Mouse (Mus musculus): ENCODE measurements around the gene Ncoa1. TPM values are rescaled to one million over a fixed set of nuclear protein-coding genes. Genes with fewer than 3 reads are reported as not detected.

Ncoa1 gene
- polyA plus RNA-seq, 1 experiment from 2014 or later: 2.6 TPM

- ATAC-seq (replicated peaks; ENCODE audit: low FRiP score) (no peak), DNase-seq (ENCODE audit: low spot score) (no peak)
- H3K4me1 ChIP-seq (replicated peaks; ENCODE audit: control insufficient read depth, insufficient read depth, low read length): no peaks in the 10 kb centered on the region
- WGBS: 92% methylated on average over 9 of the region's 9 CpGs
- no peak overlapping the region for H3K4me3 ChIP-seq (ENCODE audit: low read depth, low read length)
- H3K27me3 ChIP-seq (replicated peaks; ENCODE audit: control insufficient read depth, insufficient read depth, low read length): no peaks in the 10 kb centered on the region
- H3K27ac ChIP-seq (ENCODE audit: low read depth, low read length): no peak overlapping the region
- no peak overlapping the region for H3K9ac ChIP-seq (ENCODE audit: low read depth, low read length)
- peaks cover 14% of the 10 kb centered on the region; the same call in 1 of the 2 replicates for H3K36me3 ChIP-seq (ENCODE audit: control insufficient read depth, insufficient read depth, low read length)
- H3K4me2 ChIP-seq: no peak overlapping the region
- no peaks in the 10 kb centered on the region for H3K9me3 ChIP-seq (ENCODE audit: control insufficient read depth, low read length)
Measured at GRCm38 (mm10) chr12:4209196-4209595, 267.8 kb downstream of the Ncoa1 start.

GRCm38 (mm10) chr12:4208405-4209133, 268.4 kb downstream of the Ncoa1 start:
- 82% methylated on average over 15 of the region's 15 CpGs for WGBS
- DNase-seq (ENCODE audit: low spot score): no peak
- peaks cover 9% of the 10 kb centered on the region; the same call in 1 of the 2 replicates for H3K36me3 ChIP-seq (ENCODE audit: control insufficient read depth, insufficient read depth, low read length)

GRCm38 (mm10) chr12:4206106-4206505, 270.9 kb downstream of the Ncoa1 start:
- ATAC-seq (replicated peaks; ENCODE audit: low FRiP score) (no peak), DNase-seq (ENCODE audit: low spot score) (no peak)
- Histone ChIP-seq H3K9me3 (ENCODE audit: control insufficient read depth, low read length) (no peaks in the 10 kb centered on the region), H3K36me3 (ENCODE audit: control insufficient read depth, insufficient read depth, low read length) (peaks cover 3% of the 10 kb centered on the region; the same call in 1 of the 2 replicates), H3K4me3 (ENCODE audit: low read depth, low read length) (no peak overlapping the region), H3K4me1 (replicated peaks; ENCODE audit: control insufficient read depth, insufficient read depth, low read length) (no peaks in the 10 kb centered on the region), H3K27me3 (replicated peaks; ENCODE audit: control insufficient read depth, insufficient read depth, low read length) (no peaks in the 10 kb centered on the region), H3K9ac (ENCODE audit: low read depth, low read length) (no peak overlapping the region), H3K27ac (ENCODE audit: low read depth, low read length) (no peak overlapping the region), H3K4me2 (no peak overlapping the region)
- whole genome bisulfite sequencing: 90% methylated on average over 11 of the region's 11 CpGs

More at GRCm38 (mm10) chr12:4208405-4209133, 268.4 kb downstream of the Ncoa1 start:
- no peak overlapping the region for H3K4me3 ChIP-seq (ENCODE audit: low read depth, low read length)
- no peak overlapping the region for H3K4me2 ChIP-seq
- H3K9me3 ChIP-seq (ENCODE audit: control insufficient read depth, low read length): no peaks in the 10 kb centered on the region
- no peaks in the 10 kb centered on the region for H3K4me1 ChIP-seq (replicated peaks; ENCODE audit: control insufficient read depth, insufficient read depth, low read length)
- no peaks in the 10 kb centered on the region for H3K27me3 ChIP-seq (replicated peaks; ENCODE audit: control insufficient read depth, insufficient read depth, low read length)
- no peak overlapping the region for H3K9ac ChIP-seq (ENCODE audit: low read depth, low read length)
- H3K27ac ChIP-seq (ENCODE audit: low read depth, low read length): no peak overlapping the region
- no peak for ATAC-seq (replicated peaks; ENCODE audit: low FRiP score)

- no peaks in the 10 kb centered on the region for H3K27me3 ChIP-seq (replicated peaks; ENCODE audit: control insufficient read depth, insufficient read depth, low read length)
- no peak overlapping the region for H3K9ac ChIP-seq (ENCODE audit: low read depth, low read length)
- no peaks in the 10 kb centered on the region for H3K36me3 ChIP-seq (ENCODE audit: control insufficient read depth, insufficient read depth, low read length)
- no peak for DNase-seq (ENCODE audit: low spot score)
- ATAC-seq (replicated peaks; ENCODE audit: low FRiP score): no peak
- H3K4me1 ChIP-seq (replicated peaks; ENCODE audit: control insufficient read depth, insufficient read depth, low read length): no peaks in the 10 kb centered on the region
- 83% methylated on average over 4 of the region's 4 CpGs for WGBS
- no peak overlapping the region for H3K27ac ChIP-seq (ENCODE audit: low read depth, low read length)
- H3K9me3 ChIP-seq (ENCODE audit: control insufficient read depth, low read length): no peaks in the 10 kb centered on the region
- no peak overlapping the region for H3K4me3 ChIP-seq (ENCODE audit: low read depth, low read length)
- no peak overlapping the region for H3K4me2 ChIP-seq
Measured at GRCm38 (mm10) chr12:4202206-4202605, 274.8 kb downstream of the Ncoa1 start.

- H3K27me3 ChIP-seq (replicated peaks; ENCODE audit: control insufficient read depth, insufficient read depth, low read length): no peaks in the 10 kb centered on the region
- no peak for ATAC-seq (replicated peaks; ENCODE audit: low FRiP score)
- WGBS: 89% methylated on average over 13 of the region's 13 CpGs
- no peak overlapping the region for H3K4me2 ChIP-seq
- no peaks in the 10 kb centered on the region for H3K36me3 ChIP-seq (ENCODE audit: control insufficient read depth, insufficient read depth, low read length)
- no peaks in the 10 kb centered on the region for H3K4me1 ChIP-seq (replicated peaks; ENCODE audit: control insufficient read depth, insufficient read depth, low read length)
- no peak overlapping the region for H3K4me3 ChIP-seq (ENCODE audit: low read depth, low read length)
- no peak overlapping the region for H3K9ac ChIP-seq (ENCODE audit: low read depth, low read length)
- H3K9me3 ChIP-seq (ENCODE audit: control insufficient read depth, low read length): no peaks in the 10 kb centered on the region
- H3K27ac ChIP-seq (ENCODE audit: low read depth, low read length): no peak overlapping the region
- no peak for DNase-seq (ENCODE audit: low spot score)
Measured at GRCm38 (mm10) chr12:4201454-4202200, 275.4 kb downstream of the Ncoa1 start.

GRCm38 (mm10) chr12:4199271-4199670, 277.7 kb downstream of the Ncoa1 start:
- 91% methylated on average over 11 of the region's 11 CpGs for WGBS
- no peaks in the 10 kb centered on the region for H3K9me3 ChIP-seq (ENCODE audit: control insufficient read depth, low read length)
- no peak overlapping the region for H3K4me3 ChIP-seq (ENCODE audit: low read depth, low read length)
- ATAC-seq (replicated peaks; ENCODE audit: low FRiP score) (no peak), DNase-seq (ENCODE audit: low spot score) (no peak)
- H3K27ac ChIP-seq (ENCODE audit: low read depth, low read length): no peak overlapping the region
- no peak overlapping the region for H3K4me2 ChIP-seq
- H3K27me3 ChIP-seq (replicated peaks; ENCODE audit: control insufficient read depth, insufficient read depth, low read length): no peaks in the 10 kb centered on the region
- H3K9ac ChIP-seq (ENCODE audit: low read depth, low read length): no peak overlapping the region
- H3K4me1 ChIP-seq (replicated peaks; ENCODE audit: control insufficient read depth, insufficient read depth, low read length): no peaks in the 10 kb centered on the region
- no peaks in the 10 kb centered on the region for H3K36me3 ChIP-seq (ENCODE audit: control insufficient read depth, insufficient read depth, low read length)

- no peak for DNase-seq (ENCODE audit: low spot score)
- 83% methylated on average over 4 of the region's 4 CpGs for WGBS
- Histone ChIP-seq H3K9me3 (ENCODE audit: control insufficient read depth, low read length) (no peaks in the 10 kb centered on the region), H3K4me1 (replicated peaks; ENCODE audit: control insufficient read depth, insufficient read depth, low read length) (no peaks in the 10 kb centered on the region), H3K4me2 (no peak overlapping the region), H3K9ac (ENCODE audit: low read depth, low read length) (no peak overlapping the region), H3K4me3 (ENCODE audit: low read depth, low read length) (no peak overlapping the region), H3K36me3 (ENCODE audit: control insufficient read depth, insufficient read depth, low read length) (no peaks in the 10 kb centered on the region), H3K27ac (ENCODE audit: low read depth, low read length) (no peak overlapping the region), H3K27me3 (replicated peaks; ENCODE audit: control insufficient read depth, insufficient read depth, low read length) (no peaks in the 10 kb centered on the region)
- no peak for ATAC-seq (replicated peaks; ENCODE audit: low FRiP score)
Measured at GRCm38 (mm10) chr12:4198702-4199101, 278.3 kb downstream of the Ncoa1 start.
